Mouse (Mus musculus) G1E (cell line): ENCODE results near the gene Gng13. TPM values are rescaled to one million over a fixed set of nuclear protein-coding genes. Genes with fewer than 3 reads are reported as not detected.

Source experiments
- ATAC-seq: 2 replicates; pipeline ENCODE4 v1.8.0; 2016; ENCODE audit warnings: mild to moderate bottlenecking; ENCODE audit not compliant: insufficient number of reproducible peaks, poor library complexity, low FRiP score, severe bottlenecking; ENCODE audit errors: extremely low read depth
- DNase-seq: peaks from one replicate; pipeline ENCODE4 v3.0.0; 2012; ENCODE audit warnings: low spot score
- H3K27me3 ChIP-seq: 2 replicates; pipeline ENCODE4 v1.6.1; 2012; ENCODE audit warnings: mild to moderate bottlenecking, low read length, inconsistent platforms; ENCODE audit not compliant: insufficient read depth
- H3K36me3 ChIP-seq: replicated peaks from 2 replicates; pipeline ENCODE3; 2012; ENCODE audit warnings: mild to moderate bottlenecking, inconsistent platforms
- H3K4me1 ChIP-seq: 2 replicates; pipeline ENCODE4 v1.6.1; 2012; ENCODE audit warnings: low read depth, low read length, inconsistent platforms, mixed read lengths; ENCODE audit not compliant: insufficient read depth
- H3K4me3 ChIP-seq: 2 replicates; pipeline ENCODE4 v1.5.1; 2012; ENCODE audit warnings: low read depth, mild to moderate bottlenecking, inconsistent platforms, low read length, moderate library complexity, mixed read lengths
- H3K9me3 ChIP-seq: replicated peaks from 2 replicates; pipeline ENCODE4 v1.6.1; 2012; ENCODE audit warnings: inconsistent platforms
- CTCF ChIP-seq: IDR thresholded peaks from 2 replicates; pipeline ENCODE4 v1.5.1; 2012; ENCODE audit warnings: low read depth, low read length, inconsistent platforms, mixed read lengths
- GATA1 ChIP-seq: IDR thresholded peaks from 2 replicates; pipeline ENCODE4 v1.6.1; 2012; ENCODE audit warnings: borderline replicate concordance, low read length, inconsistent platforms, mixed read lengths
- GATA2 ChIP-seq: IDR thresholded peaks from 2 replicates; pipeline ENCODE4 v1.6.1; 2012; ENCODE audit warnings: low read depth, low read length, inconsistent platforms, borderline replicate concordance
- POLR2AphosphoS5 ChIP-seq: IDR thresholded peaks from 2 replicates; pipeline ENCODE4 v1.6.1; 2012; ENCODE audit warnings: low read depth, low read length, inconsistent platforms; ENCODE audit not compliant: insufficient replicate concordance
- TAL1 ChIP-seq: conservative IDR thresholded peaks from 2 replicates; pipeline ENCODE4 v1.6.1; 2012; ENCODE audit warnings: low read depth, low read length, inconsistent platforms, mixed read lengths
- polyA plus RNA-seq: library from polyadenylated mRNA; stranded (reverse); fragments of >175 nt; gene quantifications from 2 replicates; pipeline ENCODE4 v1.2.3, GENCODE M21; 2012
- total RNA-seq, 2 experiments: library from RNA; stranded (forward) in 1 of 2; stranded (reverse) in 1 of 2; fragments of 200-1000 nt in 1 of 2; fragments of >200 nt in 1 of 2; fragmentation: Nextera tagmentation in 1 of 2; gene quantifications; 2 replicates each; pipeline ENCODE4 v1.2.3; 2014 to 2017

Gene Gng13
- total and polyA plus RNA-seq, 3 experiments = 0.16 TPM; not detected in 2

GRCm38 (mm10) chr17:25711136-25711535 is 5.8 kb upstream of the Gng13 start:
- ATAC-seq = no peak

GRCm38 (mm10) chr17:25715627-25716026 is 1.3 kb upstream of the Gng13 start:
- no peak for ATAC-seq
- no peak for DNase-seq
- H3K9me3 ChIP-seq = no peaks in the 10 kb centered on the region
- peaks cover 4% of the 10 kb centered on the region; the same call in 1 of the 2 replicates for H3K4me1 ChIP-seq
- TF ChIP-seq POLR2AphosphoS5 (no peak), TAL1 (no peak), GATA2 (no peak), GATA1 (no peak), CTCF (no peak)
- H3K27me3 ChIP-seq = peaks cover 37% of the 10 kb centered on the region
- peaks cover 32% of the 10 kb centered on the region for H3K36me3 ChIP-seq
- no peak overlapping the region for H3K4me3 ChIP-seq

More at GRCm38 (mm10) chr17:25711136-25711535, 5.8 kb upstream of the Gng13 start:
- Histone ChIP-seq H3K4me3 (no peak overlapping the region), H3K4me1 (peaks cover 2% of the 10 kb centered on the region; the same call in 1 of the 2 replicates), H3K27me3 (peaks cover 30% of the 10 kb centered on the region), H3K9me3 (no peaks in the 10 kb centered on the region), H3K36me3 (no peaks in the 10 kb centered on the region)
- TF ChIP-seq TAL1 (no peak), GATA1 (no peak), CTCF (no peak), POLR2AphosphoS5 (no peak), GATA2 (no peak)
- DNase-seq = no peak

- DNase-seq = no peak
- TF ChIP-seq TAL1 = no peak
- no peak for TF ChIP-seq POLR2AphosphoS5
- no peak for TF ChIP-seq GATA1
- no peak for TF ChIP-seq GATA2
- TF ChIP-seq CTCF = no peak
- Histone ChIP-seq H3K36me3 (peaks cover 37% of the 10 kb centered on the region), H3K9me3 (no peaks in the 10 kb centered on the region), H3K4me1 (peaks cover 4% of the 10 kb centered on the region; the same call in 1 of the 2 replicates), H3K27me3 (peaks cover 37% of the 10 kb centered on the region), H3K4me3 (no peak overlapping the region)
- ATAC-seq = no peak
Observed at GRCm38 (mm10) chr17:25716130-25716529, 841 bp upstream of the Gng13 start.

- H3K9me3 ChIP-seq = no peaks in the 10 kb centered on the region
- H3K4me3 ChIP-seq = no peak overlapping the region
- peaks cover 53% of the 10 kb centered on the region for H3K36me3 ChIP-seq
- H3K27me3 ChIP-seq = peaks cover 28% of the 10 kb centered on the region
- no peak for ATAC-seq
- no peak for TF ChIP-seq POLR2AphosphoS5
- no peak for TF ChIP-seq CTCF
- TF ChIP-seq GATA1 = no peak
- no peak for TF ChIP-seq GATA2
- TF ChIP-seq TAL1 = no peak
- DNase-seq = no peak
- peaks cover 7% of the 10 kb centered on the region for H3K4me1 ChIP-seq
Observed at GRCm38 (mm10) chr17:25717691-25718090, 720 bp downstream of the Gng13 start.

- ATAC-seq = no peak
- TF ChIP-seq CTCF = no peak
- Histone ChIP-seq H3K36me3 (peaks cover 91% of the 10 kb centered on the region), H3K9me3 (no peaks in the 10 kb centered on the region), H3K27me3 (peaks cover 5% of the 10 kb centered on the region; the same call in 1 of the 2 replicates), H3K4me1 (peaks cover 34% of the 10 kb centered on the region), H3K4me3 (no peak overlapping the region)
- no peak for DNase-seq
Observed at GRCm38 (mm10) chr17:25721476-25721875, 4.5 kb downstream of the Gng13 start.

GRCm38 (mm10) chr17:25723470-25723869 is 6.5 kb downstream of the Gng13 start:
- TF ChIP-seq TAL1 (no peak), CTCF (no peak), POLR2AphosphoS5 (no peak), GATA2 (no peak), GATA1 (no peak)
- no peak for ATAC-seq
- H3K36me3 ChIP-seq = peaks cover 84% of the 10 kb centered on the region

GRCm38 (mm10) chr17:25723919-25724318 is 6.9 kb downstream of the Gng13 start:
- ATAC-seq (no peak), DNase-seq (no peak)
- Histone ChIP-seq H3K9me3 (no peaks in the 10 kb centered on the region), H3K27me3 (no peaks in the 10 kb centered on the region; the same call in 1 of the 2 replicates), H3K36me3 (peaks cover 84% of the 10 kb centered on the region), H3K4me1 (peaks cover 53% of the 10 kb centered on the region), H3K4me3 (no peak overlapping the region)
- no peak for TF ChIP-seq POLR2AphosphoS5

More at GRCm38 (mm10) chr17:25723470-25723869, 6.5 kb downstream of the Gng13 start:
- DNase-seq = no peak
- Histone ChIP-seq H3K4me3 (no peak overlapping the region), H3K9me3 (no peaks in the 10 kb centered on the region), H3K27me3 (no peaks in the 10 kb centered on the region; the same call in 1 of the 2 replicates), H3K4me1 (peaks cover 49% of the 10 kb centered on the region)
